Mouse (Mus musculus): ENCODE measurements around the gene Slc38a7. TPM values are rescaled to one million over a fixed set of nuclear protein-coding genes. Genes with fewer than 3 reads are reported as not detected.

Gene Slc38a7
- polyA plus RNA-seq (2015; fragmentation: Nextera tagmentation; extraction: Ambion mirVana) = 20.8 and 24.6 TPM in 2 replicates

GRCm38 (mm10) chr8:95853102-95853843 is at the start of gene Slc38a7:
Gene Slc38a7, minus strand, starts transcription at chr8:95853539.
- Histone ChIP-seq H3K27ac (no peak within 1 kb of the TSS), H3K36me3 (peaks cover 3% of the 10 kb centered on the region), H3K4me3 (peak within 1 kb of the TSS; percentile 74), H3K4me1 (replicated peaks) (peaks cover 10% of the 10 kb centered on the region), H3K4me2 (peak within 1 kb of the TSS; percentile 81), H3K9ac (peak within 1 kb of the TSS; percentile 78), H3K9me3 (no peaks in the 10 kb centered on the region), H3K27me3 (no peaks in the 10 kb centered on the region)
- ATAC-seq (ENCODE audit: low FRiP score) = peak; percentile 96
- WGBS = 13% methylated on average over 22 of the region's 22 CpGs

DNA sequence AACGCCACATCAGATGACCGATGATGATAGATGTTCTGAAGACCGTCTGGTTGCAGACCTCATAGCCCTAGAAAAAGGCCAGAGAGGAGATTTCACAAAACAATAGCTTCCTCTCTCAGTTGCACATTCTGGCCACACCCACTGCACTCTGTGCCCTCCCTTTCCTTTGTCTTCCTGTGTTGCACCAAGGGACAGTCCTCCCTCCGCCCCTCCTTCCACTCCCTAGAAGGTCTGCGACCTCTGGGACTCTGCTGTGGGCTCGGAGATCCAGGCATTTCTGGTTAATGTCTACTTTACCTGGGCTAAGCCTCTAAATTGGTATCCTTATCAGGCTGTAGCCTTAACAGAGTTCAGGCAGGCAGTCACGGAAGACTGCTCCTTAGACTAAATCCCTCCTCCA is 48.5 kb upstream of the Slc38a7 start:
- Histone ChIP-seq H3K9me3 (no peaks in the 10 kb centered on the region), H3K9ac (no peak overlapping the region), H3K27ac (no peak overlapping the region), H3K4me3 (no peak overlapping the region), H3K4me2 (no peak overlapping the region), H3K27me3 (no peaks in the 10 kb centered on the region), H3K36me3 (no peaks in the 10 kb centered on the region), H3K4me1 (replicated peaks) (0 out of 2 replicates have a peak, but pooled peaks cover 3% of the 10 kb centered on the region)
- no peak for ATAC-seq (ENCODE audit: low FRiP score)
- 17% methylated on average over 7 of the region's 7 CpGs for WGBS

DNA sequence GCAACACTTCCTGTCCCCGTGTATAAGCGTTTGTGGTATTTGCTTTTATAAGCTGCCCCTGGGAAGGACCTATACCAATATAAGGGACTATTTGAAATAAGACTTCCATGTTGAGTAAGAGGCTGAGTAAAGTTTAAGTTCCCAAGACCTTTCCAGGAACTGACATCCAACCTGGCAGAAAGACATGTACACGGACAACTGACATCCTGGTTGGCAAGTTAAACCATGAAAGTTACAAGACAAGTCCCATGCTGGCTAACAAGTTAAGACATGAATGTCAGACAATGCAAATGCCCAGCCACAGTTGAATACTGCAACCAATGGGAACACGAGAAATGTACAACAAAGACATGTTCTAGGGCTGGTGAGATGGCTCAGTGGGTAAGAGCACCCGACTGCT is 40.4 kb upstream of the Slc38a7 start:
- Histone ChIP-seq H3K27ac (no peak overlapping the region), H3K27me3 (no peaks in the 10 kb centered on the region), H3K4me3 (no peak overlapping the region), H3K36me3 (no peaks in the 10 kb centered on the region), H3K4me2 (no peak overlapping the region), H3K9ac (no peak overlapping the region), H3K9me3 (no peaks in the 10 kb centered on the region), H3K4me1 (replicated peaks) (no peaks in the 10 kb centered on the region)
- WGBS = 87% methylated on average over 5 of the region's 5 CpGs
- ATAC-seq (ENCODE audit: low FRiP score) = no peak

GRCm38 (mm10) chr8:95888285-95889136 is 35.2 kb upstream of the Slc38a7 start, which contains the start of gene Got2:
Gene Got2, minus strand, starts transcription at chr8:95888547.
- Histone ChIP-seq H3K4me1 (replicated peaks) (peaks cover 28% of the 10 kb centered on the region), H3K9ac (peak within 1 kb of the TSS; percentile 86), H3K4me3 (peak within 1 kb of the TSS; percentile 92), H3K27me3 (no peaks in the 10 kb centered on the region), H3K4me2 (peak within 1 kb of the TSS; percentile 79), H3K9me3 (no peaks in the 10 kb centered on the region), H3K36me3 (no peaks in the 10 kb centered on the region), H3K27ac (peak within 1 kb of the TSS; percentile 84)
- 9% methylated on average over 31 of the region's 31 CpGs for WGBS
- ATAC-seq (ENCODE audit: low FRiP score) = peak; percentile 89

DNA sequence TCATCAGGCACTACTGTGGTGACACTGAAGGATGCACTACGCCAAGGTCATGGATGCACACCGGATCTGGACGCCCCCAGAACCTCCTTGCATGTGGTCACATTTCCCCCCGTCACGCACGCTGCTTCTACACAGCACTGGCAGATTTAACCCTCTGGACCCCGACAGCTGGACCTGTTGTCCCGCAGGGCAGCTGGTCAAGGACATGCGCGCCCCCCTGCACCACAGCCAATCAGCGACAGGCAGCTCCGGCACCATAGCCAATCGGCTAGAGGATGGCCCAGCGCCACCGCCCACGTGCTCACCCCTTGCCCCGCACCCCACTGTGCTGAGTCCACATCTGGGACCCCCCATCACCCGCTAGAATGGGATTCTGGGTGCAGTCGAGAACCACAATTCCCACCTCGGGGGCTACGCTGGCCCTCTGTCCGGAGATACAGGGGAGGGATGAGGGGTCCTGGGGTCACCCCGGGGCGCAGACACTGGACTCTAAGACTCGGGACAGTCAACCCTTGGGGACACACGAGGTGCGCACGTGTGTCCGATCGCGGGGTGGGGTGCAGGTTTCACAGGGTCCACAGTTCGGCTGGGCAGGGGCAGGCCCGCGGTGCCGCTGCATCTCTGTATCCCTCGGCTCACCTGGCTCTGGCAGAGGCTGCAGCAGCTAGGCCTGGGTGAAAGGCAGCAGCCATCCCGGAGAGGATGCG is 34.4 kb upstream of the Slc38a7 start:
- under 1% methylated on average over 38 of the region's 38 CpGs for WGBS
- Histone ChIP-seq H3K9me3 (no peaks in the 10 kb centered on the region), H3K4me1 (replicated peaks) (peaks cover 28% of the 10 kb centered on the region), H3K27ac (peak overlapping the region; percentile 84), H3K9ac (peak overlapping the region; percentile 86), H3K4me3 (peak overlapping the region; percentile 92), H3K27me3 (no peaks in the 10 kb centered on the region), H3K4me2 (peak overlapping the region; percentile 79), H3K36me3 (no peaks in the 10 kb centered on the region)
- peak; percentile 96 for ATAC-seq (ENCODE audit: low FRiP score)

DNA sequence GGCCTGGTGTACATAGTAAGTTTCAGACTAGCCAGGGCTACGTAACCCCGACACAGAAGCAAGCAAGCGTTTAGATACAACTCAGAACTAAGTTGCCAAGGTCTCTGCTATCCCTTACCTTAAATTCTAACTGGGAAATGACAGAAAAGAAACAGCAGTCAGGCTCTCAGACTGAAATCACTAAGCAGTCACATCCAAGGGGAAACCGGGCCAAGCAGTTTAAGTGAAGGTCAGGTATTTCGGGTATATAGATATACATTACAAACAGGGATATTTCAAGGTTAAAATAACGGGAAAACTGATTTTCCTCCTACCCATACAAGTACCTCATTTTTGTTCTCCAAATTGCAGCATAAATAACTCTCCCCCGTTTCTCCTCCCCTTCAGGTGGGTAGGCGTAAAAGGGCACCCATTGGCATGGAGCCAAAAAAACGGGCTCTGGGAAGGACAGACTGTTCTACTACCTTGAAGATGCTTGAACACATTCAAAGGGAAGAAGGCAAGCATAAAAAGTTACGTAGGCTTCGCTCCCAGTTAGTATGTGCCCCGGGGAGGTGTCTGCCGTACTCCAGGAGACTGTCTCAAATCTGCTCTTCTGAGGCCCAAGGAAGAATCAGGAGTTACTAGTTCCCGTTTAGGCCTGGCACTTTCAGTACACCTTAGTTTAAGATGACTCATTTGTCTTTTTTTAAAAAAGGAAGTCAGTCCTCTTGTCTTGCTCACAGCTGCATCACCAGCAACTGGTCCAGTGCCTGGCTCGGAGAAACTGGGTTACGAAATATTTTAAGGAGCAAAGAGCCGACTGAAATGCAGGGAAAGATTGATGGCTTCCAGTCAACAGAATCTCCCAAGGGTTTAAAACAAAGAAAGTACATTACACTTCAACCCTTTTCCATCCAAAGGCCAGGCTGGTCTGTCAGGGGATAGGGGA is 33.6 kb upstream of the Slc38a7 start:
- WGBS = 72% methylated on average over 17 of the region's 17 CpGs

GRCm38 (mm10) chr8:95885966-95886365 is 32.6 kb upstream of the Slc38a7 start:
- H3K4me2 ChIP-seq = 0 out of 2 replicates have a peak overlapping the region, but pooled peaks have one; percentile 79
- no peak for ATAC-seq (ENCODE audit: low FRiP score)
- H3K9me3 ChIP-seq = no peaks in the 10 kb centered on the region
- no peak overlapping the region for H3K27ac ChIP-seq
- no peak overlapping the region for H3K4me3 ChIP-seq
- no peaks in the 10 kb centered on the region for H3K36me3 ChIP-seq
- WGBS = 79% methylated on average over 5 of the region's 5 CpGs
- H3K9ac ChIP-seq = no peak overlapping the region; the same call in 1 of the 2 replicates
- no peaks in the 10 kb centered on the region for H3K27me3 ChIP-seq
- peaks cover 28% of the 10 kb centered on the region for H3K4me1 ChIP-seq (replicated peaks)

More for the DNA sequence above, 33.6 kb upstream of the Slc38a7 start:
- Histone ChIP-seq H3K27ac (peak overlapping the region; percentile 84), H3K36me3 (no peaks in the 10 kb centered on the region), H3K4me1 (replicated peaks) (peaks cover 28% of the 10 kb centered on the region), H3K27me3 (no peaks in the 10 kb centered on the region), H3K9me3 (no peaks in the 10 kb centered on the region), H3K4me2 (peak overlapping the region; percentile 79), H3K4me3 (peak overlapping the region; percentile 92), H3K9ac (peak overlapping the region; percentile 86)
- ATAC-seq (ENCODE audit: low FRiP score) = no peak

DNA sequence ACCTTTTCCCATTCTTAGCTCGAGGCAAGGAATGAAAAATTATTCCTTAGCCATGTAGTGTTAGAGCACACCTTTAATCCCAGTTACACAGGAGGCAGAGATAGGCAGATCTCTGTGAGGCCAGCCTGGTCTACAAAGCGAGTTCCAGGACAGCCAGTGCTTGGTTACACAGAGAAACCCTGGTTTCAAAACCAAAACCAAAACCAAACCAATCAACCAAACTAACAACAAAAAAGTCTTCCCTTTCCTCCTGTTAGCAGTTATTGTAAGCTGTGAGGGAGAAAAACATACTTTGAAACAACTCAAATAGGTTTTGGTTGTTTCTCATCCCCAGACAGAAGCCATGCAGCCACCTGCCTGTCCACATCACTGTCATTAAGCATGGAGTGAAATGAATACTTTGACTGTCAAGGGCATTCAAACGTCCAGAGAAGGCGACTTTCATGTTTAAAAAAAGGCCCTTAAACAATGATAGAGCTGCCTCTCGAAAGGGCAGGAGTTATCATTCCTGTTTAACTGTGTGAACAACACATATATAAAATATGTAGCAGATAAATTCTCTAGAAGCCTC is 32.0 kb upstream of the Slc38a7 start:
- Histone ChIP-seq H3K27ac (no peak overlapping the region), H3K9ac (no peak overlapping the region), H3K27me3 (no peaks in the 10 kb centered on the region), H3K9me3 (no peaks in the 10 kb centered on the region), H3K4me3 (no peak overlapping the region), H3K4me2 (no peak overlapping the region), H3K36me3 (no peaks in the 10 kb centered on the region), H3K4me1 (replicated peaks) (peaks cover 28% of the 10 kb centered on the region)
- no peak for ATAC-seq (ENCODE audit: low FRiP score)
- 72% methylated on average over 5 of the region's 5 CpGs for WGBS

DNA sequence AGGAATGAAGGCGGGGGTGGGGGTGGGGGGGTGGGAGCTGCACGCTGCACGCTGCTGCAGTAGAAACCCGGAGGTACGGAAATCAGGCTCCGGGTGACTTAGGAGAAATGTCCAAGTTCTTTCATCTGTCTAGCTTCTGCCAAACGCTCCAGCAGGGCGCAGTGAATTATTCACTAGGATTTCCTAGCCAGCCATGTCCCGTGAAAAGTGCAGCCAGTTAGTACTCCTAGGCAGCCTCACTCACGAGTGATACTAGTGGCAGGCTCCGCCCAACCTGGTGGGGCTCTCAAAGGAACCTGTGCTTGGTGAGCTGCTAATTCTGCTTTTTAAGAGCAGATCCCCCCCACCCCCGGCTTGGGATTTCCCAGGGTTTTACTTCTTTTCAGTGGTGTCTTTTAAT is 31.2 kb upstream of the Slc38a7 start:
- Histone ChIP-seq H3K4me2 (no peak overlapping the region), H3K36me3 (no peaks in the 10 kb centered on the region), H3K27me3 (no peaks in the 10 kb centered on the region), H3K9ac (no peak overlapping the region), H3K4me3 (no peak overlapping the region), H3K4me1 (replicated peaks) (peaks cover 28% of the 10 kb centered on the region), H3K27ac (no peak overlapping the region), H3K9me3 (no peaks in the 10 kb centered on the region)
- WGBS = 76% methylated on average over 12 of the region's 12 CpGs
- no peak for ATAC-seq (ENCODE audit: low FRiP score)

GRCm38 (mm10) chr8:95882191-95882590 is 28.9 kb upstream of the Slc38a7 start:
- Histone ChIP-seq H3K9me3 (no peaks in the 10 kb centered on the region), H3K27ac (no peak overlapping the region), H3K27me3 (no peaks in the 10 kb centered on the region), H3K36me3 (peaks cover 6% of the 10 kb centered on the region), H3K4me2 (no peak overlapping the region), H3K4me1 (replicated peaks) (peaks cover 37% of the 10 kb centered on the region), H3K4me3 (no peak overlapping the region), H3K9ac (no peak overlapping the region)
- no peak for ATAC-seq (ENCODE audit: low FRiP score)
- WGBS = 88% methylated on average over 9 of the region's 9 CpGs

GRCm38 (mm10) chr8:95881576-95881975 is 28.2 kb upstream of the Slc38a7 start:
- H3K36me3 ChIP-seq = peaks cover 12% of the 10 kb centered on the region
- H3K27me3 ChIP-seq = no peaks in the 10 kb centered on the region
- H3K9me3 ChIP-seq = no peaks in the 10 kb centered on the region
- no peak overlapping the region for H3K27ac ChIP-seq
- no peak overlapping the region for H3K9ac ChIP-seq
- WGBS = 91% methylated on average over 3 of the region's 3 CpGs
- no peak overlapping the region for H3K4me3 ChIP-seq
- H3K4me1 ChIP-seq (replicated peaks) = peaks cover 31% of the 10 kb centered on the region
- no peak for ATAC-seq (ENCODE audit: low FRiP score)
- H3K4me2 ChIP-seq = no peak overlapping the region
